Mouse (Mus musculus): ENCODE results near the gene Myl3.

DNA sequence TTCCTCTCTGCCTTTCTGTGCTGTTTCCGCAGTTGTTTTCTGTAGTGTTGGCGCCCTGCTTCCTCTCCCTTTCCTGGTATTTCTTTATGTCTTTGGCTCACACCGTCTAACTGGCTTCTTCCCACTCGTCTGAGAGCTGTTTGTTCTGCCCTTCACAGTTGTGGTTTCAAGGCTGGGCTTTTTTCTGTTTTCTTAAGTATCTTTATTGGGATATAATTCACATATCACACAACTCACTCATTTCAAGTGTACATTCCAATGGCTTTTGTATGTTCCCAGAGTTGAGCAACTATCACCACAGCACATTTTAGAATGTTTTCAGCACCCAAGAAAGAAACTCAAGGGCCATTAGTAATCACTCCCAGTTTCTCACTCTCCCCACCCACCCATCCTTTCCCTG, 48.8 kb downstream of the Myl3 start:
- no peak for TF ChIP-seq CTCF (IDR thresholded peaks at IDR 0.05; ENCODE audit: borderline replicate concordance, insufficient read depth, low read length)
- no peak for TF ChIP-seq POLR2A (IDR thresholded peaks at IDR 0.05; ENCODE audit: low read depth, low read length)

All from embryonic fibroblast, embryonic 13.5 days (primary cell).